Mouse (Mus musculus) thymus, postnatal 0 days (tissue): Measurements from ENCODE around the gene Ormdl2. TPM values are rescaled to one million over a fixed set of nuclear protein-coding genes. Genes with fewer than 3 reads are reported as not detected.

Source experiments
- DNase-seq: peaks from one replicate; pipeline ENCODE4 v3.0.0-alpha.2; 2015; ENCODE audit warnings: low spot score
- polyA plus RNA-seq: library from polyadenylated mRNA; unstranded; fragments of >200 nt; fragmentation: Nextera tagmentation; extraction: Ambion mirVana; gene quantifications from 2 replicates; pipeline ENCODE4 v1.2.1, GENCODE M21; 2015

Ormdl2 gene
- polyA plus RNA-seq, 1 experiment from 2014 or later, result 102 TPM

DNA sequence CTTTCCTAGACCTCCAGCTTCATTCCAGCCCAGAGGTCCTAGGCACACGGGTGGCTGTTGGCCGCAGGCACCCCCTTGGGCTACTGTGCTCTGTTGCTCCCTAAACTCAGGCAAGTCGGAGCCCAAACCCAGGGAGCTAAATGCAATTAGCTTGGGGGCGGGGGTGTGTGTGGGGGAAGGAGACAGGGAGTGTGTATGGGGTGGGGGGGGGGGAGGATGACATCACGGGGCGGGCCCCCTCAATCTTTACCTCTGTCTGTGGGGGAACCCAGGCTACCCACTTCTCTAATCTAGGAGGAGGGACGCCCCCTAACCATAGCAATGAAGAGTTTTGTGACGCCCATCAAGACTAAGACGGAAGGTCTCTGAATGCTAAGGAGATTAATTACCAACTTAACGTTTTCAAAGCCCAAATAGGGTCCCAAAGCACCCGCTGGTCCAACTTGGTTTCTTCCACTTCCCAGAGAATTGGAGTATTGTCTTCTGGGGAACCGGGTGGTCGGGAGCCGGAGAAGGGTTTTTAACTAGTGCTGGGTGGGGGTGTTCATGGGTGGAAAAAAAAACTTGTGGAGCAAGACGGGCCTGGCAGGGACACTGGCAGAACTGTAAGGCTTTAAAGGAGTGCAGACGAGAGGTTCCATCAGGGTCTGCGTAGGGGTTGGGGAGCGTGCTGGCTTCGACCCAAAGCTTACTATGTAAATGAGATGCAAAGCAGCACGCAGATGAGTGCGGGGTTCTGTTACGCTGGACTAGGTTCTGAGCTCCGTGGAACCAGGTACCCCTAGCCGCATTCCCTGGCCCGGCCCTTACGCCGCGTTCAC, 17.0 kb downstream of the Ormdl2 start, which contains the start of gene Tmem198b:
Gene Tmem198b (minus strand): TSS at position 100 of the 821 bp plus-strand sequence.
- DNase-seq, result peak; percentile 67

DNA sequence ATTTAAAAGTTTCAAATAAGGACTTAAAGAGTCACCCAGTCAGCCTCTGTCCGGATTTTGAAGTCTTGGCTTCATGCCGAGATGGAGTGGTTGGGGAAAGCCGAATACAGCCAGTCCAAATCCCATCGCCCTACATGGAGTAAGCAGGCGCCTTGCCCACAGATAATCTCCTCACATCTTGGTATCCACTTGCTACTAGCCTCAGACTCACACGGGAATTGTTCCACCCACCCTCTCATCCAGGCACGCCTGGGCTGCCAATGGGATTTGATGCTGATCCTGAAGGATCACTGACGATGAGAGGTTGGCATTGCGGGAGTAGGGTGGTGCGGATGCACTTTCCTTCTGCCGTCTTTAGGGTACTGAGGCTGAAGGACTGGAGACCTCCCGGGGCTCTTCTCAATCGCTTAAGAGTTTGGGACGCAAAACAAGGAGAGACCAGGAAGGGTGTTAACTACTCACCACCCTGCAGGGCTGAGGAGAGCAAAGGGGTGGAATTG, 17.6 kb downstream of the Ormdl2 start, which contains the start of gene Dnajc14:
Gene Dnajc14 (plus strand): TSS at position 292 of the 500 bp plus-strand sequence.
- DNase-seq, result peak; percentile 26

DNA sequence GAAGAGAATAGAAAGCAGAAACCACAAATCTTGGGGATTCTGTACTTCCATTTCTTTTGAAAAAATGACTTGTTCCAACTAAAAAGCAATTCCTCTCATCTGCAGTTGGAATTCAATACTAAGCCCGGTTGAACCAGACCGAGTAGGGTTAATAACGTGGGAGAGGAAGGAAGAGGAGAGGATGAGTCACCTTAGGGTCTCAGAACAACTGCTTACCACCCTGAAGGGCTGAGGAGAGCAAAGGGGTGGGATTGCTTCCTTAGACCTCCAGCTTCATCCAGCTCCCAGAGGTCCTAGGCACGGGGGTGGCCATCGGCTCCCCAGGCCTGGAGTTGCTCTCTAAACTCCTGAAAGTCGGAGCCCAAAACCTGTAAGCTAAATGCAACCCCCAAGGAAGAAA, 18.1 kb downstream of the Ormdl2 start:
- no peak for DNase-seq

DNA sequence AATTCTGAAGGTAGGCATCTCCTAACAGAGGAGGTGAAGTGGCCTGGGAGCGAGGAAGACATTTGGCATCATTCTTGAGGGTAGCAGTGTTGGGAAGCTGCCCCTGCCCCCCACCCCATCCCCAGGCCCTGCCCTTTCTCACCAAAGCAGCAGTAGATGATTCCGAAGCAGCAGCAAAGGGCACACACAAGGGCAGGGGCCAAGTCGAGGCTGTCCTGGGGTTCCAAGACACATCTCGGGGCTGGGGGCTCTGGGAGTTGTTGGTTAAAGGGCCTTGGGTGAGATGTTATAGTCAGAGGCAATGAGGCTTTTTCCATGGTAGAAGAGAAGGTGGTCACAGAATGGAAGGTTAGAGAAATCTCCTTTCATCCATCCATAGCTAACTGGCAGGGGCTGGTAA, 18.5 kb downstream of the Ormdl2 start:
- DNase-seq, result no peak

DNA sequence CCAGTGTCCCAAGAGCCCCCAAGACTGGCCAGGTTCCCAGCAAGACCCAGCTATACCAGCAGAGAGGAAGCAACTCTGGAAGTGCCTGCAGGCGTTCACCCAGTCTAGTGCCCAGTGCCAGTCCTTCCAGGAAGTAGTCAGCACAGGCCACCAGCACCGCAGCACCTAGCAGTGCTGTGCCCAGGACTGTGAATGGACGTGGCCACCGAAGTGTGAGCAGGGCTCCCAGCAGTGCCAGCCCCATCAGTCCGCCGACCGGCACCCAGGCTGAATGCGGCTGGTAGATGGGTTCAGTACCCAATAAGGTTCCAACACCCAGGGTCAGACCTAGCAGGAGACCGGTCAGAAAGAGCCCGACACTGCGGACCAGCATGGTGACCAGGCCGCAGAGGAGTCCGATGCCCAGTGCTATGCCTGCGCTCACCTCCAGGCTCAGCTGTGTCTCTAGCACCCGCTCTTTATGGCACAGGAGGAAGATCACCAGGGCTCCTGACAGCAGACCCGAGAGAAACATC, 19.4 kb downstream of the Ormdl2 start:
- DNase-seq, result no peak

DNA sequence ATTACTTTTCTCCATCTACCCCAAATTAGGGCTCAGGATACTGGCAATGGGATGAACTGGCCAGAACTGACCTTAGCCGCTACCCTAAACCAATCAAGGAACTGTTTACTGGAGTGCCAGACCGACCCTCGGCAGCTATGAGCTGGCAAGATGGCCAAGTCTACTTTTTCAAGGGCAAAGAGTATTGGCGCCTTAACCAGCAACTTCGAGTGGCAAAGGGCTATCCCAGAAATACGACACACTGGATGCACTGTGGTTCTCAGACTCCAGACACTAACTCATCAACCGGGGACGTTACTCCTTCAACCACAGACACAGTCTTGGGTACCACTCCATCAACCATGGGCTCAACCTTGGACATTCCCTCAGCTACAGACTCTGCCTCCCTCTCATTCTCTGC, 22.8 kb downstream of the Ormdl2 start:
- DNase-seq, result no peak

DNA sequence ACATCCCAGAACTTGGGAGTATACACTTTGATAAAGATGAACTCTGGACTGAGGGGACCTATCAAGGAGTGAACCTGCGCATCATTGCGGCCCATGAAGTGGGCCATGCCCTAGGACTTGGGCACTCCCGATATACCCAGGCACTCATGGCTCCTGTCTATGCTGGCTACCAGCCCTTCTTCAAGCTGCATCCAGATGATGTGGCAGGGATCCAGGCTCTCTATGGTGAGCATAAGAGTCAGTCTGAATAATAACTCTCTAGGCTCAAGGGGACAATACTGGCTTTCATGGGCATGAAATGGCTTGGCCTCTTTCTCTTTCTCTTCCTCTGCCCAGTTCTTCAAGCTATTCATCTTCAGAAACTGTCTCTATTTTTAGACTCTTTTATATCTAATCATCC, 25.9 kb downstream of the Ormdl2 start:
- no peak for DNase-seq

DNA sequence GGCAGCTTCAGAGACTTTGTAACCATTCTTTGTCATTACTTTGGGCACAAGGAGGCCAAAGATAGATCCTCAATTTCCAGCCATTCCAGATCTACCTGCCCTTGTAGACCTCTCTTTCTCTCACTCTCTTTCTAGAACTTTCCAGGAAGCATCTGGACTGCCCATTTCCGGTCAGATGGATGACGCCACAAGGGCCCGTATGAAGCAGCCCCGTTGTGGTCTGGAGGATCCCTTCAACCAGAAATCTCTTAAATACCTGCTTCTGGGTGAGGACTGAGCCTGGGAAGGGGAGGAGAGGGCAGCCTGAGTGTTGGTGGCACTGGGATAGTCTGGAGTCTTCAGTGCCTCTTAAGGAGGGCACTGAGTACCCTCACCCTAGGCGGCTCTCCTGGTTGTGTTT, 27.1 kb downstream of the Ormdl2 start:
- no peak for DNase-seq

DNA sequence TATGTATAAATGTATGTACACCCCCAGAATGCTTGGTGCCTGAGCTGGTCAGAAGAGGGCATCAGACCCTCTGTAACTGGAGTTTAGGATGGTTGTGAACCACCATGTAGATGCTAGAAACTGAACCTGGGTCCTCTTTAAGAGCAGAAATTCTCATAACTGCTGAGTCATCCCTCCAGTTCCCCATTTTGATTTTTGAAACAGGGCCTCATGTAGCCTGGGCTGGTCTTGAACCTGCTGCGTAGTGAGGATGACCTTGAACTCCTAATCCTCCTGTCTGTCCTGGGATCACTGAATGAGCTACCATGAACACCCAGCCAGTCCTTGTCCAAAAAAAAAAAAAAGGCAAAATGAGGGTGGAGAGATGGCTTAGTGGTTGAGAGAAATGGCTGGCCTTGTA, 28.2 kb downstream of the Ormdl2 start:
- no peak for DNase-seq

DNA sequence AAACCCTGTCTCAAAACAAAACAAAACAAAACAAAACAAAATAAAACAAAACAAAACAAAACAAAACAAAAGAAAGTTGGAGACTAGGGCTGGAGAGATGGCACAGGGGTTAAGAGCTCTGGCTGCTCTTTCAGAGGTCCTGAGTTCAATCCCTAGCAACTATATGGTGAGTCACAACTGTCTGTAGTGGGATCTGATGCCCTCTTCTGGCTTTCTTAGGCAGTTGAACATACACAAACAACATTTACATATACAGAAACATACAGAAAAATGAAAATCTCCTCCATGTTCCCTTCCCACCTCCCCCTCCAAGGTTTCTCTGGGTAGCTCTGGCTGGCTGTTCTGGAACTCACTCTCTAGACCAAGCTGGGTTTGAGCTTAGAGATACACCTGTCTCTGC, 29.4 kb downstream of the Ormdl2 start:
- no peak for DNase-seq

DNA sequence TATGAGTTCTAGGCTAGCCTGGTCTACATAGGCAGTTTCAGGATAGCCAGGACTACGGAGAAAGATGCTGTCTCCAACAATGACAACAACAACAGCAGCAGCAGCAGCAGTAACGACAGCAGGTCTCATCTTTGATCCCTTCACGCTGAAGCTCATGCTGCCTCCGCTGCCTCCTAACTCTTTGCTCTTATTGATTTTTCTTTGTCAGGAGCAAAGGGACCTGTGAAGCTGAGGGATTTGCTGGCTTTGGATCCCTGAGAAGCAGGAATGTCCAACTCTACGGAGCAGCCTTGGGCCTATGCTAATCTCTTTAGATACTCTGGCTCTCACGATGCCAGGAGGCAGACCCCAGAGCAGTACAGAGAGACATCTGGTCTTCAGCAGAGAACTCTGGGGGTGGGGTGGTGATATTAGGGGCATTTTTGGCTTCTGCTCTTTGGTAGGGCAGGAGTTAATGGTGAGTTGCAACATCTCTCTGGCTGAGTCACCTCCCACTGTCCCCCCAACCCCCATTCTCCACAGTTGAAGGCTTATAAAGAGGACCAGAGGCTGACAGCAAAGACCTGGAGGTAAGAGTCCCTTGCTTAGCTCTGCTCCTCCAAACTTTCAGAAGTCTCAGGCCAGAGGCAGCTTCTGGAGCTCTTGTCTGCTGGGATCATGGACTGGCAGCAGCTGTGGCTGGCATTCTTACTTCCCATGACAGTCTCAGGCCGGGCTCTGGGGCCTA, 30.9 kb downstream of the Ormdl2 start, which contains the start of gene Mmp19:
Gene Mmp19 (plus strand): TSS at position 513 of the 727 bp plus-strand sequence.
- DNase-seq, result no peak

DNA sequence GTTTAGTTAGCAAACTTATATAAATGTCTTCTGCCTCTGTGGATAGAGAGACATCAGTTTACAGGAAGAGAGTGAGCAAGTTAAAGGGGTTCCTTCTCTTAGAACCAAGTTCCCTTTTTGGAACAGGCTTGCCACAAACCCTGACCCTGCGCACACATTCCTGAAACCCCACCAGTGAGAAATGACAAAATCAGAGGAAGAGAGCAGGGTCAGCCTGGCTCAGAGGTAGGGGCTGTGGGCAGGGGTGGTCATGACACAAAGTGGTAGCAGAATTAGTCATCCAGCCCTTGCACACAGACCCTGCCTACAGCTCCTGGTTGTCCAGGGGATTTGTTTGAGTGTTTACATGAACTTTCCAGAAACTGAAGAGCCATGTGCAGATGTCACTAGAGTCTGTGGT, 41.2 kb downstream of the Ormdl2 start:
- DNase-seq, result no peak

DNA sequence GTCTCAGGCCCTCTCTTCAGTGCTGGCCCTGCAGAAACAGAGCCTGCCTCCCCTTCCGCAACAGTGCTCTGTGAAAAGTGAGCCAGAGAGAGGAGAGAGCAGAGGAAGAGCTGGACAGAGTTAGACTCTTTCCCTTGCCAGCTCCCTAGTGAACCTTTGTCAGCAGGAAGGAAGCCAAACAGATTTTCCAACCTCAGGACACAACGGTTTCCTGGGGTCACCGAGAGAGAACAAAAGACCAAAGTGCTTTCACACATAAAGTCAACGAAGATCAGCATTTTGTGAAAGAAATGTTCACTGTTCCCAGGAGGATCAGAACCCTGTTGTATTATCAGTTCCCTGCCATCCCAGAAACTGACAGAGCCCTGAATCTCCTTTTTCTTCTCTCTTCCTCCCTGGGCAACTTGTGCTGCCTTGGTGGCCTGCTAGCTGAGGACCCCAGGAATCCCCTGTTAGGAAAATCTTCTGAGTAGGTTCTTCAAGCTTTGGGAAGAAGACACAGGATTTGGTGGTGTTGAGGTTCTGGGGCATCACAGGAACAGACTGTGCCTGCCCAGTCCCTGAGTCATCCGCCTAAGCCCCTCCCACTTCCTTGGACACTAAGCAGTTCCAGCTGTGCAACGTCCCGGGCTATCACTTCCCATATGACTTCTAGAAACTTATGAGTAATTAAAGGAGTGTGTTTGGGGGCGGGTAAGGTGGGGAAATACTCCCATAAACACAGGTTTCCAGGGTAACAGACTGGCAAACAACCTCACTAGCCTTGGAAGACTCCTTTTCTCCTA, 42.2 kb downstream of the Ormdl2 start:
- DNase-seq, result no peak

DNA sequence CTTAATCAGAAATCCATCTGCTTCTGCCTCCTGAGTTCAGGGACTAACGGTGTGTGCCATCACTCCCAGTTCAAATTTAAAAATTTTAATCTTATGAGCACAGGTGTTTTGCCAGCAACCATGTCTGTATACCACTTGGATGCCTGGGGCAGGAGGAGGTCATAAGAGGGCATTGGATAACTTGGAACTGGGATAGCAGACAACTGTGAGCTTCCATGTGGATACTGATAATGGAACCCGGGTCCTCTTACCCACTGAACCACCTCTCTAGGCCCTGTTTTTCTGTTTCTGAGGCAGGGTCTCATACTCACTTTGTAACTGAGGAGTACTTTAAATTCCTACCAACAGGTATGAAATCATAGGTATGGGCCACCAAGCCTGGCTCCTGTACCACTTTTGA, 43.0 kb downstream of the Ormdl2 start:
- no peak for DNase-seq

DNA sequence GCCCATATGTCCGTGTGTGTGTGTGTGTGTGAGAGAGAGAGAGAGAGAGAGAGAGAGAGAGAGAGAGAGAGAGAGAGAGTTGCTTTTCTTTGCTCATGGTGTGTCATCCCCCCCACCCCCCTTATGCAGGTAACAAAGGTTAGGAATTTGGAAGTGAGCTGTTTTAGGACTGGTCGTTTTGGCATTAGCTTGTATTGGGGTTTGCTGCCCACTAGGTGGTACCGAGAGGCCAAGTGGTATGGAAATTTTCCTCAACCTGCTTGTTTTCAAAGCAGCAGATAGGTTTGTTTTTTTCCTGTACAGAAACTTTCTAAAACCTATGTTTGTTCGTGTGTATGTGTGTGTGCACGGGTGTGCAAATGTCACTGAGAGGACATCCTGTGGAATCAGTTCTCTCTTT, 47.8 kb downstream of the Ormdl2 start:
- DNase-seq, result peak; percentile 8

DNA sequence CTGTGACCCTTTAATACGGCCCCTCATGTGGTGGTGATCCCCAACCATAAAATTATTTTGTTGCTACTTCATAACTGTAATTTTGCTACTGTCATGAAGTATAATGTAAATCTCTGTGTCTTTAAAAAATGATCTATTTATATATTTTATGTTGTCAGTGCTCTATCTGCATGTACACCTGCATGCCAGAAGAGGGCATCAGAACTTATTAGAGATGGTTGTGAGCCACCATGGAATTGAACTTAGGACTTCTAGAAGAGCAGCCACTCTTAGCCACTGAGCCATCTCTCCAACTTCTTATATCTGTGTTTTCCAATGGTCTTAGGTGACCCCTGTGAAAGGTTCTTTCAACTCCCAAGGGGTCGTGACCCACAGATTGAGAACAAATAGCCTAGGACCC, 48.5 kb downstream of the Ormdl2 start:
- peak; percentile 24 for DNase-seq

Other genes with a start within 250 kb of the Ormdl2 start
- gene Erbb3, start 232.0 kb downstream of the Ormdl2 start, polyA plus RNA-seq, result 0.85 and 0.87 TPM in 2 replicates
- gene Rps26, start 194.9 kb downstream of the Ormdl2 start, polyA plus RNA-seq, result 1,143 and 1,215 TPM in 2 replicates
- 0.98 and 1.1 TPM in 2 replicates for gene Ikzf4, start 175.7 kb downstream of the Ormdl2 start, polyA plus RNA-seq
- gene Suox, start 147.6 kb downstream of the Ormdl2 start, polyA plus RNA-seq, result 13.4 and 16.9 TPM in 2 replicates
- gene Rab5b, start 125.4 kb downstream of the Ormdl2 start, polyA plus RNA-seq, result 45.3 and 46.5 TPM in 2 replicates
- 1.1 and 1.3 TPM in 2 replicates for gene Pmel, start 117.5 kb downstream of the Ormdl2 start, polyA plus RNA-seq
- 115 and 117 TPM in 2 replicates for gene Cdk2, start 116.6 kb downstream of the Ormdl2 start, polyA plus RNA-seq
- 135 and 136 TPM in 2 replicates for gene Dgka, start 76.8 kb downstream of the Ormdl2 start, polyA plus RNA-seq
- gene Pym1, start 73.8 kb downstream of the Ormdl2 start, polyA plus RNA-seq, result 74.7 and 79.2 TPM in 2 replicates
- gene Mmp19, start 30.7 kb downstream of the Ormdl2 start, polyA plus RNA-seq, result 0.48 and 0.67 TPM in 2 replicates
- gene Dnajc14, start 17.6 kb downstream of the Ormdl2 start, polyA plus RNA-seq, result 32.5 and 32.8 TPM in 2 replicates
- gene Tmem198b, start 17.3 kb downstream of the Ormdl2 start, polyA plus RNA-seq, result 6.0 and 6.6 TPM in 2 replicates
- gene Sarnp, start 4.3 kb downstream of the Ormdl2 start, polyA plus RNA-seq, result 186 and 199 TPM in 2 replicates
- gene Gdf11, start 70.1 kb upstream of the Ormdl2 start, polyA plus RNA-seq, result 2.3 and 3.0 TPM in 2 replicates
- 172 and 183 TPM in 2 replicates for gene Cd63, start 79.3 kb upstream of the Ormdl2 start, polyA plus RNA-seq
- 6.3 and 7.1 TPM in 2 replicates for gene Rdh5, start 101.2 kb upstream of the Ormdl2 start, polyA plus RNA-seq
- 251 and 253 TPM in 2 replicates for gene Bloc1s1, start 102.4 kb upstream of the Ormdl2 start, polyA plus RNA-seq
- gene Itga7, start 112.2 kb upstream of the Ormdl2 start, polyA plus RNA-seq, result 2.4 and 2.5 TPM in 2 replicates
- 3.4 and 5.5 TPM in 2 replicates for gene Mettl7b, start 139.3 kb upstream of the Ormdl2 start, polyA plus RNA-seq
- gene Olfr9, start 167.8 kb upstream of the Ormdl2 start, polyA plus RNA-seq, result not detected in 2 replicates
- gene Olfr763, start 189.1 kb upstream of the Ormdl2 start, polyA plus RNA-seq, result not detected in 2 replicates
- not detected in 2 replicates for gene Olfr764-ps1, start 218.3 kb upstream of the Ormdl2 start, polyA plus RNA-seq
- gene Olfr765, start 228.4 kb upstream of the Ormdl2 start, polyA plus RNA-seq, result not detected in 2 replicates
- gene Olfr766-ps1, start 247.3 kb upstream of the Ormdl2 start, polyA plus RNA-seq, result not detected in 2 replicates